Mouse (Mus musculus): ENCODE data around the gene Pip5k1a.
"Not testable (repeated sequence)": the region's sequence is repeated elsewhere in the genome, so short reads cannot be mapped to it uniquely, and the experiment has no call there.

The Pip5k1a gene

GRCm38 (mm10) chr3:95042166-95042837, 64.4 kb downstream of the Pip5k1a start, which contains the start of gene Psmd4:
TSS of gene Psmd4 (minus strand) at chr3:95042614.
- peak; percentile 93 to 98 for DNase-seq (ENCODE audit: low spot score in 2 of 2)

GRCm38 (mm10) chr3:95041625-95042024, 65.1 kb downstream of the Pip5k1a start:
- no peak for DNase-seq (ENCODE audit: low spot score in 2 of 2)

- no peak for DNase-seq (ENCODE audit: low spot score in 2 of 2)
These were observed 76.8 kb downstream of the Pip5k1a start for GRCm38 (mm10) chr3:95029953-95030352.

GRCm38 (mm10) chr3:95029291-95029827, 77.4 kb downstream of the Pip5k1a start:
- not testable (repeated sequence) for DNase-seq (ENCODE audit: low spot score in 2 of 2)

GRCm38 (mm10) chr3:95028603-95029002, 78.1 kb downstream of the Pip5k1a start:
- no peak for DNase-seq (ENCODE audit: low spot score in 2 of 2)

GRCm38 (mm10) chr3:95027701-95028100, 79.0 kb downstream of the Pip5k1a start:
- DNase-seq (ENCODE audit: low spot score in 2 of 2) = peak in 1 of 2 experiments; percentile 42

- no peak for DNase-seq (ENCODE audit: low spot score in 2 of 2)
These were observed 79.6 kb downstream of the Pip5k1a start for GRCm38 (mm10) chr3:95027057-95027645.

- DNase-seq (ENCODE audit: low spot score in 2 of 2) = no peak
These were observed 81.5 kb downstream of the Pip5k1a start for GRCm38 (mm10) chr3:95025202-95025601.

- no peak for DNase-seq (ENCODE audit: low spot score in 2 of 2)
These were observed 82.2 kb downstream of the Pip5k1a start for GRCm38 (mm10) chr3:95024551-95024950.

- DNase-seq (ENCODE audit: low spot score in 2 of 2) = not testable (repeated sequence)
These were observed 85.8 kb downstream of the Pip5k1a start for GRCm38 (mm10) chr3:95020956-95021355.

GRCm38 (mm10) chr3:95018741-95019140, 88.0 kb downstream of the Pip5k1a start:
- DNase-seq (ENCODE audit: low spot score in 2 of 2) = no peak

GRCm38 (mm10) chr3:95016532-95017056, 90.1 kb downstream of the Pip5k1a start:
- no peak for DNase-seq (ENCODE audit: low spot score in 2 of 2)

- peak; percentile 91 to 92 for DNase-seq (ENCODE audit: low spot score in 2 of 2)
These were observed 90.7 kb downstream of the Pip5k1a start for GRCm38 (mm10) chr3:95015891-95016531.

- DNase-seq (ENCODE audit: low spot score in 2 of 2) = peak; percentile 99 to 100
These were observed 91.3 kb downstream of the Pip5k1a start, which contains the start of gene Zfp687 for GRCm38 (mm10) chr3:95015337-95015872. TSS of gene Zfp687 (minus strand) at chr3:95015448.

GRCm38 (mm10) chr3:95014428-95015151, 92.1 kb downstream of the Pip5k1a start:
- DNase-seq (ENCODE audit: low spot score in 2 of 2) = peak; percentile 70 to 71

- peak; percentile 32 to 34 for DNase-seq (ENCODE audit: low spot score in 2 of 2)
These were observed 92.9 kb downstream of the Pip5k1a start for GRCm38 (mm10) chr3:95013699-95014427.

- DNase-seq (ENCODE audit: low spot score in 2 of 2) = no peak
These were observed 93.7 kb downstream of the Pip5k1a start for GRCm38 (mm10) chr3:95012982-95013381.

- no peak for DNase-seq (ENCODE audit: low spot score in 2 of 2)
These were observed 96.3 kb downstream of the Pip5k1a start for GRCm38 (mm10) chr3:95010396-95010795.
